Mouse (Mus musculus) kidney, postnatal 36 days (tissue): ENCODE measurements at regions not wholly inside any gene's neighbourhood (a gene's known extent, or its start where the extent isn't known, plus 50 kb on each side); places are given as distances from the start of the nearest gene placed in this dataset.
A peak's percentile ranks its signal among the peaks of the same experiment; 100 is the strongest.

Experiments used
- DNase-seq, 2 experiments: peaks; one replicate each; pipeline ENCODE4 v3.0.0; 2021 to 2022; ENCODE audit warnings: mixed read lengths in 2 of 2

DNA sequence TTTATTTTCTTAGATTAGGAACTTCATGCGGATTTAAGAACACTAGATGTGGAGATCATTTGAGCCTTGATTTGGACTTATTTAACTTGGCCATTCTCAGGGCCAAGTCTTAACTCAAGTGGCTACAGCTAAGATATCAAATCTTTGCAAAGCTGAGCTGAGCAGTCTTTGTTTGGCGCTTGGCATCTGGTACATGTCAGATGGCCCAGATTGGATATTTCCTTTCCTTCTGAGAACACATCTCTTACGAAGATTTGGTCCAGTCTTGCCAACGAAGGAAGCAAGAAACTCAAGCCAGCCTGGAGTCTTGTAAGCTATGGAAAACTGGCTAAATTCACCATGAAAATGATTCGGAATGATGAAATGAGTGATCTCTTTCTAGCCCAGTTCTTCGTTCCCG is 59.1 kb upstream of the Cdc42ep3 start:
- no peak for DNase-seq

DNA sequence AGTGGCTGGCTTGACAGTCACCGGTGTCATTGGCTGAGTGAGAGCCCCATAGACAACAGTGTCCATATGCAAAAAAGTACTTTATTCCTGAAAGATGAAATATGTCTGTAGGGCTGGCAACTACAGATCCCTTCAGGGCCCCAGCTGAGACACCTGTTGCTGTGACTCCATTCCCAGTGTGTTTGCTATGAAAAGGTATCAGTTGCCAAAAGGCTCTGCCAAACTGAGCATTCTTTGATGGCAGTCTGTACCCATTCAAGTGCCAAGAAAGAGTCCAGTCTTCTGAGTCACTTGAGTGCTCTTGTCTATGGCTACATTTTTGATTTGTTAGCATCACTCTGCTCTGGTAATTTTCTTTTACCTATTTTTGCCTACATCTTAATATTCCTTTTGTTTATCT is 63.1 kb upstream of the Cdc42ep3 start:
- no peak for DNase-seq

DNA sequence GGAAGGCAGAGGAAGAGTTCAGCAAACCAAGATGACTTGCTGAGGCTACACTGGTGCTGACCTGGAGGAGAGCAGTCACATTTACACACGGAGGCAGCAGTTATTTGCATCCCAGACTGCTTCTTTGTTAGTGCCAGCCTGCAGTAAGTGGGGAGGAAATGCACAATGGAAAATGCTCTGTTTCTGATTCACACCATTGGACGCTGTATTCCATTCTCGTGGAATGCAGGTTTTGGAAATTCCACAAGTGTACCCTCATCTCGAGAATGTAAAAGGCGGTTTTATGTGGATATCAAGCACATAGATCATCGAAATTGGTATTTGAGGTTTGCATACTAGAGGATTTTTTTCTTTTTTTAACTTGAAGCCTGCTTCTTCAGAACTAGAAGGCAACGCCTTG is 66.7 kb upstream of the Cdc42ep3 start:
- no peak for DNase-seq

DNA sequence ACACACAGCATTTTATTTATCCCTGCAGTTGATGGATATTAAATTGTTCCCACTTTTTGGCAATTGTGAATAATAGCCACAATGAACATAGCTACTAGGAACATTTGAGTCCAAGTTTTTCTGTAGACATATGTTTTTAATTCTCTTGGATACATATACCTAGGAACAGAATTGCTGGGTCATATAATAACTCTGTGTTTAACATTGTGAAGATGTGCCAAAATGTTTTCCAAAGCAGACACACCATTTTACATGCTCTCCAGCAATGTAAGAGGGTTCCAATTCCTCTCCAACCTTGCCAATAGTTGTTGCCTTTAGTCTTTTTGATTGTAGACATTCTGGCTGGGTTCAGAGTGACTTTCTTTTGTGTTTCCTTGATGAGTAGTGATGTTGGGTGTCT is 84.3 kb upstream of the Cdc42ep3 start:
- DNase-seq: no peak

DNA sequence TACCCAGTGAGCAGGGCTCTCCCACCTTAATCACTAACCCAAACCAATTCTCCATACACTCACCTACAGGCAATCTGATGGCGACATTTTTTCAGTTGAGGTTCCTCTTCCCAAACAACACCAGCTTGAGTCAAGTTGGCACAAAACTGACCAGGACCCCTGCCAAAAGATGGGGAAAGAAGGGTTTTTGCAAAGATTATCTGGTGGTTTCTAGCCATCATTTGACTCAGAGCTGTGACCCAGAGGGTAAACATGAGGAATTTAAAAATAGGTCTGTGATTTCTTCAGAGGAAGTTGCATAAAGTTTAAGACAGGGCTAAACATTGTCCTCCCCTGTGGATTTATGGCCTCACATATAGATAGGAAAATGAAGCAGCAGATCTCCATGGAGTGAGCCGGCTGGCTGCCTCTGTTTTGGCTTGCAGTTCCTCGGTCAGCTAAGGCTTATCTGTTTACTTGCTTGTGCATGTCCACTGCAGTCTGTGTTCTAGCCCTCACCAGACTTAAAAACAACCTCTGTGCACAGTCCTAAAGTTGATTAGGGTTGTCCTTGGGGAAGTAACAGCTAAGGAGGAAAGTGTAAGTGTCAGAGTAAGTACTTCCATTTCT is 87.7 kb upstream of the Cdc42ep3 start:
- DNase-seq: no peak

DNA sequence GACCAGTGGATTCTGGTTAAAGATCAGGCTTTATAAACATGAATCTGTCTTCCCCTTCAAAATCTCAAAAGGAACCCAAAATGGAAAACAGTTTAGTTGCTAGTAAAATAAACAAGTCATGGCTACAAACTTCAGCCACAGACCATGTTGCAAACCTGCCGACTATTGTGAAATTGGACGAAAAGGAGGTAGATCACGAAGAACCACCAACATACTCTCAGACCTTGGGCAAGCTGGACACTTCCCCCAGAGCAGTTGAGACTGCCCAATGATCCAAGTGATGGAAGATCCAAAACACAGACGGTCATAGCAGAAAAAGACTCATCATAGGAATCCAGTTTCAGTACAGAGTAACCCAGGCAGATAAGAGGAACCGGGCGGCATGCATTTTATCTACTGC is 92.3 kb upstream of the Cdc42ep3 start:
- DNase-seq: no peak

DNA sequence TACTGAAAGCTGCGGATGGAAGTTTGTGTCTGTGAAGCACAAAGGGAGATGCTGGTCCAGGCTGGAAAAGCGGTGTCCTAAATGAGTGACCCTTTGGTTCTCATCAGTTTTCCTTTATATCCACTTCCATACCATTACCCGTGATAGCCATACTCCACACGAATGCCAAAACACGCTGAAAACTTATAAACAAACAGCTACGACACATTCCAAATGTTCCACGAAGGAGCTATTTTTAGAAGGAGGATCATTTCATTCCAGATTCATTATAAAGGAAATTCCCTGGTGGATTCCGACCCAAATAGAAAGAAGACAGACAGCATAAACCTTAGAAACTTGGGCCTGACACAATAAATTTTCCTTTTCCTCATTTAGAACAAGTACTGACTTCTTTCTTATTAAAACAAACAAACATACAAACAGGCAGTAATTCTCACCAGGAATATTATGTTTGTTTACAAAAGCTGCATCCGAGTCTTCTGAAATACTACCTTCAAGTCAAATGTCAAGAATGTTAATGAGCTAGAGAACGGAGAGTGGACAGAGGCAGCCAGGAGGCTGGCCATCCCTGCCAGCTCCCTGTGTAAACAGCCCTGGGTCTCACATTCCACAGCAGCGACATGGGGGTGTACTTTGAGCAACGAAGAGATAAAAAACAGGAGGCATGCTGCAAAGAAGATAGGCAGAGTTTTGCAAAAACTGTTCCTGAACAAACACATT is 96.4 kb upstream of the Cdc42ep3 start:
- peak; percentile 34 to 64 for DNase-seq

DNA sequence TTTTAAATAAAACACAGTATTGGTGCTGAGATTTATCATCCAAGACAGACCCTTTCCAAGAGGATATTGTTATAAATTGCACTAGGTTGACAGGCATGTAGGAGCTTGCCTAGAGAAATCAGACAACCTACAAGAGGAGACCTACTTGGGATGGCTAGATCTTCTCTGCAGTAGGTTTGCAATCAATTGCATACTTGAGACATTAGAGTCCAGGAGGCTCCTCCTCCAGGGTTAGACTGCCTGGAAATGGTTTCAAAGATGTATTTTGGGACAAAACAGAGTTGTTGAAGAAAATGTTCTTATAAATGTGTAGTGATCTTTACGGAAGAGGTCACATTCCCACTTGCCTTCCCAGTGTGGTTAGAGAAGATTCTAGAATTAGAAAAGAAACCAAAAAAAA is 98.9 kb upstream of the Cdc42ep3 start:
- DNase-seq: no peak

DNA sequence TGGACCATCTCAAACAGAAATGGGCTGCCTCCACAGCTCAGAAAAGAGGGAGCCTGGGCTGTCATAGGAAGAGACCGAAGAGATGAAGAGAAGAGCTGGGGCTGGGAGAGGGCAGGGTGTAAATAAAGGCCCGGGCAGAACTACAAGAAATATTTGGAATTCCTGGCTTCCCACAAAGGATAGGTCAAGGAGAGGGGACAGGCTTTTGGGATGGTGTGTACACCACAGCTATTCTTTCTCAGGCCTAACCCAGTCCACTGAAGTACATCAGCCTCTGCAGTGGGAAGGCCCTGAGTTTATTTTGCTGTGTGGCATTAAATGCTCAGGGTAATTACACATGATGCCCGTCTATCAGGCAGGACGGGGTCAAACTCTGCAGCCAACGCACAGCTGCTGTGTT is 99.6 kb upstream of the Cdc42ep3 start:
- peak in 1 of 2 experiments; percentile 43 for DNase-seq

DNA sequence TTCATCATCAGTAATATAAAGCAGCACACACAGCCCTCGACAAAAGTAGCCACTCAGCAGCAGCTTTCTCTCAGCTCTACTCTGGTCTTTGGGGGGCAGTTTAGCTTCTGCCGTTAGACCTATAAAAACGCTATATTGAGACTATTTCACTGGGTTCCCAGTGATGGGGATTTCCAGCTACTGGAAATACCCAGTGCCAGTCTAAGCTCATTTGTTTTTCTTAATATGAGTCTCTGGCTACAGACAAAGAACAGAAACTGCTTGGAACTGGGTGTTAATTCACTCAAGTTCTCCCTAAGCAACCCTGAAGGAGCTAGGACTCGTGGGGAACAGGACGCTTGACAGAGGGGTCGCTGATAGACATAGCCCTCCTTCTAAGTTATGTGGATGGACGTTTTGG is 100.3 kb upstream of the Cdc42ep3 start:
- DNase-seq: no peak

DNA sequence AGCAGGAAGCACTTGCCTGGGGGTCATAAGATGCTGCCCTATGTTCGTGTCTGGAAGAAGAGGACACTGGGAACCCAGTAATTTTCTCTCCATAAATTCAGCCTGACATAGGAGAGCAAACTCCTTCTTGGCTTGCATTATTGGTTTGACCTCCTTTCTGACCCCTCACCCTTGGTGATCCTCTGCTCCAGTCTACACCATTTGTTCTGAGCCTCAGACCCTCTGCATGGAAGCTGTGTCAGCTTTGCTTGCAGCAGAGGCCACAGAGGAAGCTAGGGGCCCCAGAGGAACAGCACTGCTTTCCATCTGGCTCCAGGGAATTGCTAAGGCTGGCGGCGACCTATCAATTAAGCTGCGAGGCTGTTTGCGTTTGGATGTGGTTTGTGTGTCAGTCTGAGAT is 102.7 kb upstream of the Cdc42ep3 start:
- peak; percentile 55 to 68 for DNase-seq

DNA sequence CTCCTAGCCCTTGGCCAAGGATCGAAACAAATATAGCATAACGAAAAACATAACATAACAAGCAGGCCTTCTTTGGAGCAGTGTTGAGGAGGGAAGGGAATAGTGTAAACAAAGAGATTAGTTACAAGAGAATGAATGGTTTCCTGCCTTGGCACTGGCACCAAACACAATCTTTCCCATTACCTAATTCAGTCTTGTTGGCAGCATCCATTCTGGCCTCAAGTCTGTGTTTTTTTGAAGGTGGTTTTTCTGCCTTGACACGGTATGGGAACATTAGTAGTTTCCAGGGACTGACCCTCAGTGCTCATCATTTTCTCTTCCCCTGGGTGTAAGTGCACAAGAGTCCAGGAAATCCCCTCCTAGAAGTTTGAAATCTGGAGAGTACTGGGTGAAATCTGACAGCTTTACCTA is 106.8 kb upstream of the Cdc42ep3 start:
- no peak for DNase-seq

DNA sequence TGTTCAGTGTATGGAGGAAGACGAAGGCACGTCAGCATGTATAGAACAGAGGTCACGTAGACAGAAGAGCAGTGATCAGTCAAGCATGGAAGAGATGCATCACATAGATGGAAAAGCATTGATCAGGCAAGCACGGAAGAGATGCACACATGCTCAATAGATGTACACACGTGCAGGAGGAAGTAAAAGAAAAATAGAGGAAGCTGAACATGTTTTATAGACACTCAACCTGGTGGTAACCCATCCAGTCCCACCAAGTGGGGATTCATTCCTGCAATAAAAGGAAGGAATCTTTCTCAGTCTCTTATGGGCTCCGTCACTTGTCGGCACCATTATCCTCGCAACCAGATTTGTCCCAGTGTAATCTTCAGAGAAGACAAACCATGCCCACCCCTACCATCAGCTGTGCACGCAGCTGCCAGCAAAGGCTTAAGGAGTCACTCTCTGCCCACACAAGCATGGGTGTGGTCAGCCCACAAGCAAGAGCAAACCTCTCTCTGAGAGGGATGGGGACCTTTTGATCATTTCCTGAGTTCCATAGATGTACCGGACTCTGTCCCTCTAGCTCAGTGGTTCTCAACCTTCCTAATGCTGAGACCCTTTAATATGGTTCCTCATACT is 108.3 kb upstream of the Cdc42ep3 start:
- no peak for DNase-seq

DNA sequence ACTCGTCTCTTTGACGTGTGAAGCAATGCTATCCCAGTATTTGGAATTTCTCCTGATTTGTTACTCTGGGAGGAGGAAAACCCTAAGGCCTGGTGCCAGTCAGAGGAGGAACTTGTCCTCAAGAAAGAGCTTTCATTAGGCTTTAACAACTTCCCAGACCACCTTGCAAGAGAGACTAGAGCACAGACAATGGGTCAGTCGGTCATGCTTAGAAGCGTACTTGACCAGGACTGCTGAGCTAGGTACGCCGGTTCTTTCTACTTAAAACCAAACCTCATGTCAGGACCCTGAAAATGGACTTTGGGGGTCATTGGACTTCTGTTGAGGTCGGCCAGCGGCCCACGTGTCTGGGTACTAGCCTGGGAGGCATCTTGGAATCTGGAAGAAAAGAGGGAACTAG is 110.8 kb upstream of the Cdc42ep3 start:
- no peak for DNase-seq

DNA sequence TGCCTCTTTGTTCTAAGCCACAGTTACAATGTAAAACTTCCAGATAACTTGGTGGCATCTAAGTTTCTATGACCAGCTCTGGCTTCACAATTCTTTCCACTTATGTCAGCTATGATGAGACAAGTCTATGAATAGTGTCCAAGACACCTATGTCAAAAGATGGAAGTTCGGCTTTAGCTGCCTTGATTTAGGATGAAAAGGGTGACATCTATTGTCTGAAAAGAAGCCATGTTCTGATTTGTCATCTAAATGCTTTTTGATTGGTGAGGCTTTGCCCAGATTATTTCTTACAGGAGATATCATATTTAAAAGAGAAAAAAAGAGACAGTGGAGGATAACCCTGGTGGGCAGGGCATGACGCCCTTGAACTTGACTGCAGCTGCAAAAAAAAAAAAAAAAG is 116.7 kb upstream of the Cdc42ep3 start:
- no peak for DNase-seq

DNA sequence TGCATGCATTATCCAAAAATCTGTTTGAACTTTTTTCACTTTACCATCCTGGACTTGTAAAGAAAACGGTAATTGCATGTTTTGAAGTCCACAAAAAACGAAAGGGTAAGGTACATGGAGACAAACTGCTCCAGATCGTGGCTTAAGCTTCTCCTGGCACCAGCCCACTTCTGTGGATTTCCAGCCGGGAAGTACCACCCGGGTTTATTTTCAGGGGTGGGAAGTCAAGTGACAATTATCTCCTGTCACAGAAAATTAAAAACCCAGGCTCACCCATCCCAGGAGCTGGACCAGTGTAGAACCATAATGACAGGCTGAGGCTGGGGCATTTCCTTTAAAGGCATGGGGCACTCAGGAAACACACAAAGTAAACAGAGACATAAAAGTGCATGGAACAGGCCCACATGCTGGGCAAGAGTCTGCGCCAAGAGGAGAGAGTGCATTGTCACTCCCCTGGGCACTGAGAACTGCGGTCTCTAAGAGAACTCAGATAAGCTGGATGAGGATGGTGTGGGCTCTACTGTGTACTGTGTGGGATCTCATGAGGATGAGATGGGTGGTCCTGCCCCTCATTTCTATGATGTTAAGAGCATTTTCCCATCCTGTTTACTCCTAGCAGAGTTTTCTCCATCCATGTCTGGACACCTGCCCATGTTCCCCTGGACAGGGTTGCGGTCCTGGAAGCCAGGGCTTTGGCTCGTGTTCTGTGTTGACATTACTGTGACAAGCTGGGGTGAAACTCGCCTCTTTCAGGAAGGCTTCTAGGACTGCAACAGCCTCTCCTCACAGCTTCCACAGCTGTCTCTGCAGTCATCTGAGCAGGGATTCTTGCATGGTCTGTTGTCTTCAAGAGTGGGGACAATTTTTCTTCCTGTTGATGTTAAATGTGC is 117.5 kb upstream of the Cdc42ep3 start:
- DNase-seq: peak in 1 of 2 experiments; percentile 34

DNA sequence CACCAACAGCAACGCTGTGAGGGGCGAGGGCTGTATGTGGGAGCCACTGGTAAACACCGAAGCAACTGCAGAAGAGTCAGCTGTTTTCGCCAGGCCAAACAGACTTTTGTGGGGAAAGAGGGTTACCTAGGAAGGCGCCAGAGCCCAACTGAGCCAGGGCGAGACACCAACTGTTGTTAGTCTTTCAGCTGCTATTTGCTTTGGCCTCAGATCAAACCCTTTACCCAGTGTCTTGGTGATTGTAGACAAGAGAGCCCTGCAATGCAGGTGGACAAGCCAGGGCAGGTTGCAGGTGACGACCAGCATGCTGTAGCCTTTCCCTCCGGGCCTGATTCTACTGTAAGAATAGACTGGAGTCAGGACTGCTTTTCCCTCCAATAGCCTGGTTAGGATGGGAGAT is 121.8 kb upstream of the Cdc42ep3 start:
- no peak for DNase-seq

DNA sequence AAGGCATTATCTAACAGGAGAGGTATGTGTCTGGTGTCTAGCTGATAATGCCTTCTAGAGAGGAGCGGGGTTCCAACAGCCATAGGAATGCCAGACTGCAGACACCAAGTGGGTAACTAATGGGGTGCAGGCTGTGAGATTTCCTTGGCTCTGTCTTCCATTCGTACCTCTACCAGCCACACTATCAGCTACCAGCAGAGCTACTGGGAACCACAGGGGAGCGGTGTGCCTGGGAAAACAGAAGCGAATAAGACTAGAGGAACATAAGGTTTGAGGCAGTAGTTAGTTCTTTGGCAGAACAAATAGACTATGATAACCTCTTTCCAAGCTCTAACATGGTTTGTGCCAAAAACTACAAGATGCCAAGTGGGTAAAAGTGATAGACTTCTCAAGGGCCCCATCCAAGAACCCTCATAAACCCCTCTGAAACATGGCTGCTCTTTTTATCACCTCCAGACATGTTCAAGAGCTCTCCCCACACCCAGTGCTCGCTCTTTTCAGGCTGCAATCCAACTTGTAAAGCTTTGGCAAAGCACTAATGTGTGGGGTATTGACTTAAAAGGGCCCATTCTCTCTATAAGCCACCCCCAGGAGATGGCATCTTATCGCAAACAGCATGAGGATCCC is 126.3 kb upstream of the Cdc42ep3 start:
- DNase-seq: no peak

DNA sequence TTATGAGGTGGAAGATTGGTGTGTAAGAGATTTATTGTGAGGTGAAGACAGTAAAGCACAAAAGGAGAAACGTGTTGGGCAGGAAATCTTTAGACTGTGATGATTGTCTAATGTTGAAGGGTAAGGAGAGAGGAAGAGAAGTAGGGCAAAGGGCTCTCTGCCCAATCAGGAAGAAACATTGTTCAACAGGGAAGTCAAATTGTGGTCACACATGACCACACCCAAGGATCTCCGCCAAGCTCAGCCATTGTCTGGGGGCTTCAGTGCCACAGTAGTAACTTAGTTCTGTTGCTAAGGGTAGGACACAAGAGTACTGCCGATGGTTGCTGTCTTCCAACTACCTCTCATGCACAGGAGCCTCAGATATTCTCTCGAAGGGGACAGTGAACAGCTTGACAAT is 127.0 kb upstream of the Cdc42ep3 start:
- no peak for DNase-seq

DNA sequence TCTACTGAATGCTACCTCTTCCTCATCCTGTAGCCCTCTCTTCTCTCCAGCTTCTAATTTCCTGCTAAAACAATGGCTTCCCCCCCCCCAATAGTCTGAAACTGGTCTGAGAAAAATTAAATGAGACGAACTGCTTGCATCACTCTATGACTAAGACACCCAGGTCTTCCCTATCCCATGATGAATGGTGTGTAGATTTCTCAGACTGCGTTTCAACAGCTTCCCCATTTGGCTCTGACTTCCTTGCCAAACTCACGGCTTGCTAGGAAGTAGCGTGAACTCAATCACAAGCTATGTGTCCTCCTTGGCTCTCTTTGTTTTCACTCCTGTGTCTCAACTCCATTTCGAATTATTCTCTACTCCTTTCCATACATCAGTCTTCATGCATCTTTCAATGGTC is 126.4 kb upstream of the Rmdn2 start:
- no peak for DNase-seq

DNA sequence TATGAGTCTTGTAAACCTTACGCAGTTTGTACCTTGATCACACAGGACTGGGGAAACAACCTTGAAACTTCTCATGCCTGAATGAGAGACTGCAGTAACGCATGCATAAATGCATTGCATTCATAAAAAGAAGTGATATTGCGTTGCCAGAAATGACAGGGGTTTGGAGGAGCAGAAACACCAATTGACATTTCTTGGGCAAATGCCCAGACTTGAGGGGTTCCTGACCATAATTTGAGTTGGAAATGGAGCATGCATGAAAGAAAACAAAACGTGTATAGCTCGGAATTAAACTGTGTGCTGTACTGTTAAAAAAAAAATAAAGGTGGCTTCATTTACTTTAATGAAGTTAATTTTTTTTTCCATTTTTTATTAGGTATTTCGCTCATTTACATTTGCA is 122.4 kb upstream of the Rmdn2 start:
- no peak for DNase-seq

DNA sequence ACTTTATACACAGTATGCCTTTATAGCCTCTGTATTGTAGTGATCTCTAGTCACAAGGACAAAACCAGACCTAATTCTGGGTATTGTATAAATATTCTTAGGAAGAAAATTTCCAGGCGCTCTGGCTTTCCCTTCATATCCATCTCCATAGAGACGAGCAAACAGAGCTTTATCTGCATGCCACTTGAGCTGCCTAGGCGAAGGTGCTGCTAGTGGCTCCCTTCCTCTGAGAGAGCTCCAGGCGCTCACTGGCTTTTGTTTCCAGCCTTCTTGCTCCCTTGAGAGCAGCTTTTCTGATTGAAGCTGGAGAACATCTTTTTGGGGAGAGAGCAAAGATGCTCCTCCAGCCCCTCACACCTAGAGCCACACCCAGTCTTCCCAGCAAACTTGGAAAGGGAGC is 114.0 kb upstream of the Rmdn2 start:
- no peak for DNase-seq

DNA sequence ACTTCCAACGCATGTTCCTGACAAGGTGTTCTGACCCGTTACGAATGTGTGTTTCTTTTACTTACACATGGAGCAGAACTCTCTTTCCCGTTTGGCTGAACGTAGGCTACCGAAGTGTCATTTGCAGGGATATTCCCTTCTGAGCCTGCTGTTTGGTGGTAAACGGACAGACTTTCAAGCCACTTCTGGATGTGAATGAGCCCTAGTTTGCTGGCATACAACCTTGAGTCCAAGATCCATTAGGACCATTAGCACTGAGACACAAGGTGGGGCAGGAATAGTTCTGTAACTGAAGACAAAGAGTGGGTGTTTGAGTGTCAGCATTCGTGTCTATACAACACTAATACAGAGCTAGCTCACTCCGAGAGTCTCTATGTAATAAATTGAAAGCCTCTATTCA is 113.3 kb upstream of the Rmdn2 start:
- no peak for DNase-seq
